Mouse (Mus musculus): ENCODE measurements at regions not wholly inside any gene's neighbourhood (a gene's known extent, or its start where the extent isn't known, plus 50 kb on each side); places are given as distances from the start of the nearest gene placed in this dataset.
"Not testable (repeated sequence)": the region's sequence is repeated elsewhere in the genome, so short reads cannot be mapped to it uniquely, and the experiment has no call there.

GRCm38 (mm10) chrX:94785983-94786382, 61.6 kb downstream of the Zxdb start:
- WGBS = 82% methylated on average over 5 of the region's 5 CpGs
- Histone ChIP-seq H3K27ac (no peak overlapping the region), H3K4me2 (no peak overlapping the region), H3K36me3 (replicated peaks) (no peaks in the 10 kb centered on the region), H3K9me3 (no peaks in the 10 kb centered on the region), H3K4me3 (replicated peaks) (no peak overlapping the region), H3K9ac (no peak overlapping the region), H3K27me3 (no peaks in the 10 kb centered on the region), H3K4me1 (no peaks in the 10 kb centered on the region)
- ATAC-seq (ENCODE audit: low FRiP score) = no peak

DNA sequence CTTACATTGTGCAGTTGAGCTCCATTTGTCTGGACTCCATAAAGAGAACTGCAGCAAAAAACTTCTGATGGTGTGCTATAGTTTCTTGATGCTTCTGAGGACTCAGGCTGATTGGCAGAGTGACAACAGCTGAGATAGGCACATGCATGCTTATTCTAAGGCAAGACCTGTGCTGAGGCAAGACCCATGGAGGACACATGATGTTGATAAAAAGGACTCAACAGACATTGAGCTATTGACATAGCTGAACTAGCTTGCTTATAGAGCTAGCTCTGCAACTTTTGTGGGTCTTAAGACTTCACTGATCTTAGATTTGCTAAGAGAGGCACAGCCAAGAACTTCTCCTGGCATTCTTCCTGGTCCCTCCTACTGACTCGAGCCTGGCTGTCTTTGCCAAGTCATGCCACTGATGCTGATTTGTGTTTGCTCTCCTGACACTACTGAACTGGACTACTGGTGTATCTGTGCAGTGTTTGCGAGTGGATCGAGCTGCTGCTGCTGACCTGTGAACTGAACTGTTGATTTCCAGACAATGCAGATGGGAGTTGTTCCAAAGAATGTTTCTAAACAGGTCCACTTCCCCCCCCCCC, 64.1 kb downstream of the Zxdb start:
- WGBS = 70% methylated on average over 3 of the region's 3 CpGs
- H3K4me1 ChIP-seq = no peaks in the 10 kb centered on the region
- no peaks in the 10 kb centered on the region for H3K9me3 ChIP-seq
- H3K27ac ChIP-seq = no peak overlapping the region
- H3K4me2 ChIP-seq = no peak overlapping the region
- no peaks in the 10 kb centered on the region for H3K27me3 ChIP-seq
- ATAC-seq (ENCODE audit: low FRiP score) = no peak
- no peak overlapping the region for H3K4me3 ChIP-seq (replicated peaks)
- no peak overlapping the region for H3K9ac ChIP-seq
- no peaks in the 10 kb centered on the region; the same call in 1 of the 2 replicates for H3K36me3 ChIP-seq (replicated peaks)

DNA sequence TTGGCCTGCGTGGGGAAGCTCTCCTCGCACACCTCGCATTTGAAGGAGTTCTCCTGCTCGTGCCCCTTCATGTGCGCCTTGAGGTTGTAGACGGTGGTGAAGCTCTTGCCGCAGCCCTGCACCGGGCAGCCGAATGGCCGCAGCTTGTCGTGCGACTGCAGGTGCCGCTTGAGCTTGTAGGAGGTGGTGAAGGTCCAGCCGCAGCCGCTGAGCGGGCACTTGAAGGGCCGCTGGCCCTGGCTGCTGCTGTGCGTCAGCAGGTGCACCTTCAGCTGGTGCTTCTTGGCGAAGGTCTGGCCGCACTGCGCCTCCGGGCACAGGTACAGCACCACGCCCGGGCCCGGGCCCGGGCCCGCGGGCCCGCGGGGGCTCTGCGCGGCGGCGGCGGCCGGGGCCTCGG, 72.5 kb downstream of the Zxdb start:
- H3K4me2 ChIP-seq; H3K36me3 ChIP-seq (replicated peaks); H3K4me3 ChIP-seq (replicated peaks); H3K27ac ChIP-seq; H3K9me3 ChIP-seq; H3K27me3 ChIP-seq; H3K9ac ChIP-seq; H3K4me1 ChIP-seq: not testable (repeated sequence)
- WGBS = no CpG with 5 or more reads among the region's 37 CpGs
- peak; percentile 57 for ATAC-seq (ENCODE audit: low FRiP score)

DNA sequence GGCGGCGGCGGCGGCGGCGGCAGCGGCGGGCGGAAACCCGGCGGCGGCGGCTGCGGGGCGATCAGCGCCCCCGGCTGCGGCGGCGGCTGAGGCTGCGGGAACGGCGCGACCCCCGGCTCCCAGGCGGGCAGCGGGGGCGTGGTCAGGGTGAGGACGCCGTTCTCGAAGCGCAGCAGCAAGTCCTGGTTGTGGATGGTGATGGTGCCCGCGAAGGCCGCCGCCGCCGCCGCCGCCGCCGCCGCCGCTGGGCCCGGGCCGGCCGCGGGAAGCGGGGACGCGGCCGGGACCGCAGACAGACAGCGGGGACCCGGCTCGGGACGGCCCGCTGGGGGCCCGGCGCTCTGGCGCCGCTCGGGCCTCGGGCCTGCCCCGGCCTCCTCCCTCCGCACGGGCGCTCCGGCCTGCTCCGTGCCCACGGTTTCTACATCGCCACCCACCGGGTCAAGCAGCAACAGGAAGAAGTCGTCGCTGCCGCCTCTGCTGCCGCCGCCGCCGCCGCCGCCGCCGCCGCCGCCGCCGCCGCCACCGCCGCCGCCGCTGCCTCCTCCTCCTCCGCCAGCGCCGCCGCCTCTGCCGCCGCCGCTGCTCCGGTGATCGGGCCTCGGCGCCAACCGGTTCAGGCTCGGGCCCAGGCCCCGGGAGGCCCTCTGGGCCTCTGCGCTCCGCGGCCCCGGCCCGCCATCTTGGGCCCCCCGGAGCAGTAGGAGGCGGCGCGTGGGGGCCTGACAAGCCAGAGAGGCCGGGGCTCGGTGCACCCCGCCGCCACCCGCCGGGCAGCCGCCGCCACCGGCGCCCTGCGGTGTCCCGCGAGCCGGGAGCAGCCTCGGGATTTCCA, 73.2 kb downstream of the Zxdb start:
- not testable (repeated sequence) for H3K4me1 ChIP-seq; H3K36me3 ChIP-seq (replicated peaks); H3K9ac ChIP-seq; H3K27me3 ChIP-seq; H3K4me3 ChIP-seq (replicated peaks); H3K4me2 ChIP-seq; H3K27ac ChIP-seq; H3K9me3 ChIP-seq
- peak; percentile 76 for ATAC-seq (ENCODE audit: low FRiP score)
- WGBS = no CpG with 5 or more reads among the region's 131 CpGs

DNA sequence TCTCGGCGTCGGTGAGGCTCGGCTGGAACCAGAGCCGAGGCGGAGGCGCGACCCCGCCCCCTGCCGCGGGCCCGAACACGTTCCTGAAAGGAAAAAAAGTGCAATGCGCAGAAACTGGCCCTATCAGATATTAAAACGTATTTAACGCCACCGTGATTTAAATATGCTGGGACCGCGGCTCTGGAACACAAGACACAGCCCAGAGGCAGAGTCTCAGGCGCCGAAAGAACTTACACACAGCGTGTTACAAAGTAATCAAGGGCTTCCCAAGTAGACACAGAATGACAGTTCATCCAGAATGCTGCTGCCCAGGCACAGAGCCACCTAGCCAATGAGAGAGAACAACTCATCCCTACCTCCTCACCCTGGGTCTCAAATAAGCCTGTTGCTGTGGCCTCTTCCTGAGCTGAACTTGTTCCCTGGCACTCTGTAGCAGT, 73.8 kb downstream of the Zxdb start:
- whole genome bisulfite sequencing = no CpG with 5 or more reads among the region's 22 CpGs
- not testable (repeated sequence) for H3K4me1 ChIP-seq; H3K27ac ChIP-seq; H3K4me3 ChIP-seq (replicated peaks); H3K4me2 ChIP-seq; H3K27me3 ChIP-seq; H3K36me3 ChIP-seq (replicated peaks); H3K9me3 ChIP-seq; H3K9ac ChIP-seq
- peak; percentile 73 for ATAC-seq (ENCODE audit: low FRiP score)

- H3K27me3 ChIP-seq; H3K4me3 ChIP-seq (replicated peaks); H3K4me2 ChIP-seq; H3K27ac ChIP-seq; ATAC-seq (ENCODE audit: low FRiP score); H3K36me3 ChIP-seq (replicated peaks); H3K9me3 ChIP-seq; H3K4me1 ChIP-seq; H3K9ac ChIP-seq: not testable (repeated sequence)
- WGBS = no CpG with 5 or more reads among the region's 3 CpGs
These were observed 88.4 kb downstream of the Zxdb start for GRCm38 (mm10) chrX:94812760-94813159.

DNA sequence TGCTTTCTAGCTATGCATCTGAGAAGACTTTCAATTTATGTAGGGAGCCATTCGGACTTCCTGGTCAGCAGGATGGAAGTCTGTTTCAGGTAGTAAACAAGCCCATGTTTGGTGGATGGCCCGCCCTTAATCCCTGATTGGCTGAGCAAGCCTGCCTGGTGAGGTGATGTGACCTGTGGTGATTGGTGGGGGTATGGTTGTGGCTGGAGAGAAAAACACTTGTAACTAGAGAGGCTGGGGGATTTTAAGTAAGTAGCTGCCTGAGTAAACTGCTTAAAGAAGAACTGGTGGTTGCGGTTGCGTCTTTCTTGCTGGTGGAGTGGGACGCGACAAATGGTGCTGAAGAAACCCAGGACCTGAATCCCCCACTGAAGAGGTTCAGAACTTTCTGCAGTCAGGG, 103.2 kb downstream of the Zxdb start:
- not testable (repeated sequence) for ATAC-seq (ENCODE audit: low FRiP score); H3K9me3 ChIP-seq; H3K27ac ChIP-seq; H3K36me3 ChIP-seq (replicated peaks); H3K4me3 ChIP-seq (replicated peaks); H3K9ac ChIP-seq; H3K27me3 ChIP-seq; H3K4me1 ChIP-seq; H3K4me2 ChIP-seq
- WGBS = 95% methylated on average over 6 of the region's 6 CpGs

DNA sequence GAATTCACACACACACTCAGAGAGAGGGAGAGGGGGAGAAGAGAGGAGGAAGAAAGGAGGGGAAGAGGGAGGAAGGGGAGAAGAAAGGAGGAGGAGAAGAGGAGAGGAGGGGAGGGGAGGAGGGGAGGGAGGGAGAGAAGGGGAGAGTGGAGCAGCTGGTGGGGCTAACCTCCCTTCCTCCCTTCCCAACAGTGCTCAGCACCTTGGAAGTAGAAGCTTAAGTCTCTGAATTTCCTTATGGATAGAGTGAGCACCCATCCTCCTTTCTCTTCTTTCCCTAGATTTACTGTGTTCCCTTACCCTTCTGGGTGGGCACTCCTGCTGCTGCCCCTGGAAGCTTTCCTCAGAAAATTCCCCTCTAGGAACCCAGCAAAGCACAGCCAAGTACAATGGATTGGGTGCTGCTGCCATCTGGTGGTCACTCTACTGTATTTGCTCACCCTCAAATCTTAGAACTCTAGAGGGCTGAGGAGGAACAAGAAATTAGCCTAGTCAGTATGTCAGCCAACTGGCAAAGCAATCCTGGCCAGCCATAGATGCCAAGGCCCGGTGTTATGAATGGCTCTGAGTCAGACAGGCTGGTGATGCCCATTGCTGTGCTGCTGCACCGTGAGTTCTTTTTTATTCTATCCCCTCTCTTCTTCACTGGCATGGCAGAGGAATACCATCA, 119.9 kb downstream of the Zxdb start:
- not testable (repeated sequence) for H3K27ac ChIP-seq; H3K9ac ChIP-seq; H3K4me1 ChIP-seq; H3K4me2 ChIP-seq; H3K27me3 ChIP-seq; H3K36me3 ChIP-seq (replicated peaks); H3K9me3 ChIP-seq; H3K4me3 ChIP-seq (replicated peaks)
- 36% methylated on average over 2 of the region's 2 CpGs for WGBS
- peak; percentile 76; the same call in 1 of the 2 replicates for ATAC-seq (ENCODE audit: low FRiP score)

GRCm38 (mm10) chrX:94849549-94849948, 125.2 kb downstream of the Zxdb start:
- 70% methylated on average over 1 of the region's 3 CpGs for WGBS
- not testable (repeated sequence) for ATAC-seq (ENCODE audit: low FRiP score)

GRCm38 (mm10) chrX:94857501-94857900, 133.1 kb downstream of the Zxdb start:
- no peaks in the 10 kb centered on the region for H3K27me3 ChIP-seq

More at GRCm38 (mm10) chrX:94849549-94849948, 125.2 kb downstream of the Zxdb start:
- not testable (repeated sequence) for H3K27ac ChIP-seq; H3K36me3 ChIP-seq (replicated peaks); H3K4me2 ChIP-seq; H3K4me1 ChIP-seq; H3K9ac ChIP-seq; H3K4me3 ChIP-seq (replicated peaks); H3K9me3 ChIP-seq; H3K27me3 ChIP-seq

GRCm38 (mm10) chrX:94857954-94858353, 133.6 kb downstream of the Zxdb start:
- Histone ChIP-seq H3K27ac (no peak overlapping the region), H3K9ac (no peak overlapping the region), H3K4me1 (no peaks in the 10 kb centered on the region), H3K9me3 (no peaks in the 10 kb centered on the region), H3K4me2 (no peak overlapping the region), H3K36me3 (replicated peaks) (no peaks in the 10 kb centered on the region), H3K4me3 (replicated peaks) (no peak overlapping the region), H3K27me3 (0 out of 2 replicates have a peak, but pooled peaks cover under 1% of the 10 kb centered on the region)
- 66% methylated on average over 4 of the region's 4 CpGs for WGBS
- no peak for ATAC-seq (ENCODE audit: low FRiP score)

More at GRCm38 (mm10) chrX:94857501-94857900, 133.1 kb downstream of the Zxdb start:
- H3K27ac ChIP-seq = no peak overlapping the region
- H3K4me1 ChIP-seq = no peaks in the 10 kb centered on the region
- H3K36me3 ChIP-seq (replicated peaks) = no peaks in the 10 kb centered on the region
- H3K9me3 ChIP-seq = no peaks in the 10 kb centered on the region
- 63% methylated on average over 1 of the region's 1 CpGs for WGBS
- no peak overlapping the region for H3K9ac ChIP-seq
- no peak for ATAC-seq (ENCODE audit: low FRiP score)
- H3K4me2 ChIP-seq = no peak overlapping the region
- H3K4me3 ChIP-seq (replicated peaks) = no peak overlapping the region

GRCm38 (mm10) chrX:94863123-94863522, 138.8 kb downstream of the Zxdb start:
- ATAC-seq (ENCODE audit: low FRiP score) = no peak
- H3K36me3 ChIP-seq (replicated peaks) = no peaks in the 10 kb centered on the region
- H3K4me3 ChIP-seq (replicated peaks) = no peak overlapping the region
- no peak overlapping the region for H3K27ac ChIP-seq
- H3K4me1 ChIP-seq = no peaks in the 10 kb centered on the region
- no peak overlapping the region for H3K9ac ChIP-seq
- 63% methylated on average over 1 of the region's 1 CpGs for WGBS
- 0 out of 2 replicates have a peak, but pooled peaks cover 5% of the 10 kb centered on the region for H3K27me3 ChIP-seq
- H3K9me3 ChIP-seq = no peaks in the 10 kb centered on the region
- no peak overlapping the region for H3K4me2 ChIP-seq
